Mouse (Mus musculus) midbrain, embryonic 11.5 days (tissue): ENCODE results near the gene Sbp. TPM values are rescaled to one million over a fixed set of nuclear protein-coding genes. Genes with fewer than 3 reads are reported as not detected.

ENCODE experiments used
- ATAC-seq: fragments of 200-750 bp; cut with Nextera tagmentation; 2 replicates; pipeline ENCODE4 v1.8.0; 2017; ENCODE audit warnings: moderate TSS enrichment, moderate library complexity; ENCODE audit not compliant: low FRiP score
- DNase-seq: peaks from one replicate; pipeline ENCODE4 v3.0.0; 2015; ENCODE audit warnings: low spot score; ENCODE audit errors: missing footprints
- H3K27ac ChIP-seq: fragments of 300-500 bp; sonication (generic); 2 replicates; pipeline ENCODE4 v1.5.1; 2014; ENCODE audit warnings: low read depth, low read length
- H3K27me3 ChIP-seq: fragments of 300-500 bp; sonication (generic); 2 replicates; pipeline ENCODE4 v1.6.1; 2014; ENCODE audit warnings: mild to moderate bottlenecking, low read length, moderate library complexity, mixed read lengths; ENCODE audit not compliant: control insufficient read depth, insufficient read depth
- H3K36me3 ChIP-seq: fragments of 300-500 bp; sonication (generic); 2 replicates; pipeline ENCODE4 v1.6.1; 2014; ENCODE audit warnings: mild to moderate bottlenecking, low read length, moderate library complexity, mixed read lengths; ENCODE audit not compliant: control insufficient read depth, insufficient read depth
- H3K4me1 ChIP-seq: fragments of 300-500 bp; sonication (generic); 2 replicates; pipeline ENCODE4 v1.6.1; 2014; ENCODE audit warnings: low read length; ENCODE audit not compliant: control insufficient read depth, insufficient read depth
- H3K4me2 ChIP-seq: fragments of 300-500 bp; sonication (generic); 2 replicates; pipeline ENCODE4 v1.6.1; 2014; ENCODE audit warnings: mild to moderate bottlenecking, moderate library complexity
- H3K4me3 ChIP-seq: fragments of 300-500 bp; sonication (generic); 2 replicates; pipeline ENCODE4 v1.5.1; 2014; ENCODE audit warnings: low read depth, low read length
- H3K9ac ChIP-seq: fragments of 300-500 bp; sonication (generic); 2 replicates; pipeline ENCODE4 v1.6.1; 2014; ENCODE audit warnings: low read length
- H3K9me3 ChIP-seq: fragments of 300-500 bp; sonication (generic); 2 replicates; pipeline ENCODE4 v1.6.1; 2016; ENCODE audit warnings: low read length; ENCODE audit not compliant: control insufficient read depth
- WGBS: fragments of 180-500 bp; shearing (Covaris S2); extraction: QIAGEN DNeasy Blood & Tissue Kit; methylation state at CpG from one replicate; pipeline ENCODE4 v1.1.7; 2014; 5-methylcytosine and 5-hydroxymethylcytosine counted together
- polyA plus RNA-seq: library from polyadenylated mRNA; unstranded; fragments of >200 nt; fragmentation: Nextera tagmentation; extraction: Ambion mirVana; gene quantifications from 2 replicates; pipeline ENCODE4 v1.2.1, GENCODE M21; 2014

The Sbp gene
- polyA plus RNA-seq, 1 experiment from 2014 or later = not detected

- H3K27ac ChIP-seq = no peak overlapping the region
- ATAC-seq = peak; percentile 95
Observed at GRCm38 (mm10) chr17:23960084-23960738, 18.7 kb downstream of the Sbp start.

GRCm38 (mm10) chr17:23961573-23962122, 20.2 kb downstream of the Sbp start:
- Histone ChIP-seq H3K27me3 (no peaks in the 10 kb centered on the region), H3K27ac (no peak overlapping the region), H3K4me1 (no peaks in the 10 kb centered on the region), H3K9me3 (no peaks in the 10 kb centered on the region), H3K4me2 (no peak overlapping the region), H3K4me3 (no peak overlapping the region), H3K36me3 (no peaks in the 10 kb centered on the region), H3K9ac (no peak overlapping the region)
- 60% methylated on average over 4 of the region's 4 CpGs for WGBS
- DNase-seq (no peak), ATAC-seq (no peak)

More at GRCm38 (mm10) chr17:23960084-23960738, 18.7 kb downstream of the Sbp start:
- H3K4me1 ChIP-seq = no peaks in the 10 kb centered on the region
- H3K4me2 ChIP-seq = no peak overlapping the region
- H3K9me3 ChIP-seq = no peaks in the 10 kb centered on the region
- DNase-seq = peak; percentile 98
- no peaks in the 10 kb centered on the region for H3K36me3 ChIP-seq
- H3K9ac ChIP-seq = no peak overlapping the region
- no peak overlapping the region for H3K4me3 ChIP-seq
- 36% methylated on average over 3 of the region's 3 CpGs for WGBS
- no peaks in the 10 kb centered on the region for H3K27me3 ChIP-seq

DNA sequence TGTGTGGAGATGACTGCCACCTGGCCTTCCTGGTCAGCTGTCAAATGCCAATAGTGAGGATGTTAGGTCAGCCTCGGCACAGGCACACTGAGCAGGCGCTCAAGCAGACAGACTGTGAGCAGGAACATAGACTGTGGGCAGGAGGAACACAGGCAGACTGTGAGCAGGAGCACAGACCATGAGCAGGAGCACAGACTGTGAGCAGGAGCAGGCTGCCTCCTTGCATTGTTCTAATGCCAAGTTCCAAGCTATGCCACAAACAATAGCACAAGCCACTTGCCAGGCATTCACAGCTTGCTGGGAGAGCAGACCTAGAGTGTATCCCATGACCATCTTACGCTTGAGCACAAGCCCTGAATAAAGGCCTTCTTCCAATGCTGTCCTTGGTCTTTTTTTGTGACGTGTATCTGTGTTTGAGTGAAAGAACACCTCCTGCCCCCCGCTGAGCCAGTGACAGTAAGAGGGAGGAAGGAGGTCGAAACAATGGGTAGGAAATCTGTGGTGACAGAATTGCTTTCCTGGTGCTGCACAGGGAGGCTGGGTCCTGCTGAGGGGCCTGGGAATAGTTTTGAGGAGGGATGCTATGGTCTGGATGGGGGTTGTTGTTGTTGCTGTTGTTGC, 24.4 kb downstream of the Sbp start:
- Histone ChIP-seq H3K27ac (no peak overlapping the region), H3K27me3 (no peaks in the 10 kb centered on the region), H3K9ac (no peak overlapping the region), H3K4me1 (no peaks in the 10 kb centered on the region), H3K9me3 (no peaks in the 10 kb centered on the region), H3K36me3 (no peaks in the 10 kb centered on the region), H3K4me2 (no peak overlapping the region), H3K4me3 (no peak overlapping the region)
- no peak for ATAC-seq
- DNase-seq = peak; percentile 35
- WGBS = 36% methylated on average over 6 of the region's 6 CpGs

DNA sequence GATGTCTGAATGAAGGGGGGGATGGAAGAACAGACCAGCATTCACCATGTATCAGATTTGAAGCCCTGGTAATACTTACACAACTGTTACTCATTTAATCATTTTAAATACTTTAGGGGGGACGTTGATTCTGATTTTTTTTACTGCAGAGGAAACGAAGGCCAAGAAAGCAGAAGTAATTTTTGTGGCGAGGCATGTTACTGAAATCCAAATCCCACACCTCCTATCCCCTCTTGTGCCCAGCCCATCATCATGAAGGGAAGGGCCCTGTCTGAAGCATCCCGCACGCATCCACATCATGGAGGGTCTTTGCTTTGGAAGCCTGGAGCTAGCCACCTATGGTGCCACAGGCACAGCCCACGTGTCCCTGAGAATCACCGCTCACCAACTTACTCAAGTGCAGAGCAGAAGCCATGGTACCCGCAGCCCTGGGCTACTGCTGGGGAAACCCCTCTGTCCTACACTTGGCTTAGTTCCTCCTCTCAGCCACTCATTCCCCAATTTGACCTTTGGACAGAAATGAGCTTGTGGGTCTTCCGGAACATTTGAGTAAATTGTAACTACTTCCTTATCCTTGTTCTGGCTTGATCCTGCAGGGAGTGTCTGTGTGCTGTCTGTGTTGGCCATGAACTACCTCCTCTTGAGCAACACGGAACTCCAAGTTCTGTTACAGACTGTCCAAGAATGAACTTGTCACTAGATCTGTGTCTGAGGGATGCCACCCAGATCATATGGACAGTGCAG, 25.4 kb downstream of the Sbp start:
- Histone ChIP-seq H3K4me3 (no peak overlapping the region), H3K9ac (no peak overlapping the region), H3K27me3 (no peaks in the 10 kb centered on the region), H3K36me3 (no peaks in the 10 kb centered on the region), H3K4me1 (no peaks in the 10 kb centered on the region), H3K27ac (no peak overlapping the region), H3K9me3 (no peaks in the 10 kb centered on the region), H3K4me2 (no peak overlapping the region)
- ATAC-seq = no peak
- WGBS = 90% methylated on average over 10 of the region's 10 CpGs
- peak; percentile 66 for DNase-seq

DNA sequence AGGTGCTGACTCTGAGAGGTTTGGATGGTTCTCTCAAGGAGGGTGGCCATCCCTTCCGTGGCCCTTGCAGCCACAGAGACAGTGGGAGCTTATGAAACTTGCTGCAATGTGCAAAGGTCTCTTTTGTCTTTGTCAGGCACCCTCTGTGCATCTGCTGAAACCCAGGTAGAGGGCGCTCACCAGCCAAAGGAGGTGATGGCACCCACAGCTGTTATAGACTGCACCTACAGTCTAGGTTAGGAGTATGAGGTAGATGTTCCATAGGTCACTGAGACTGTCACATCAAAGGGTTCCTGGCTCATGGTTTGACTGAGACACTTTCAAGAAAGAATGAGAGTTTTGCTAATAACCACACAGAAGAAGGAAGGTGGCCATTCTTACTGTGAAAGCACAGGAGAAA, 27.3 kb downstream of the Sbp start:
- Histone ChIP-seq H3K4me2 (no peak overlapping the region), H3K4me3 (no peak overlapping the region), H3K9ac (no peak overlapping the region), H3K27ac (no peak overlapping the region), H3K36me3 (no peaks in the 10 kb centered on the region), H3K4me1 (no peaks in the 10 kb centered on the region), H3K9me3 (no peaks in the 10 kb centered on the region), H3K27me3 (no peaks in the 10 kb centered on the region)
- ATAC-seq (no peak), DNase-seq (peak; percentile 53)
- WGBS = 49% methylated on average over 2 of the region's 2 CpGs

GRCm38 (mm10) chr17:23969231-23969630, 27.8 kb downstream of the Sbp start:
- Histone ChIP-seq H3K9me3 (no peaks in the 10 kb centered on the region), H3K4me2 (no peak overlapping the region), H3K4me1 (no peaks in the 10 kb centered on the region), H3K36me3 (no peaks in the 10 kb centered on the region), H3K27me3 (no peaks in the 10 kb centered on the region), H3K27ac (no peak overlapping the region), H3K4me3 (no peak overlapping the region), H3K9ac (no peak overlapping the region)
- no peak for ATAC-seq
- DNase-seq = peak; percentile 94
- 2% methylated on average over 1 of the region's 1 CpGs for WGBS

GRCm38 (mm10) chr17:23971315-23971714, 29.8 kb downstream of the Sbp start:
- DNase-seq = no peak
- no peak for ATAC-seq
- Histone ChIP-seq H3K4me2 (no peak overlapping the region), H3K27me3 (no peaks in the 10 kb centered on the region), H3K4me1 (no peaks in the 10 kb centered on the region), H3K9me3 (no peaks in the 10 kb centered on the region), H3K4me3 (no peak overlapping the region), H3K27ac (no peak overlapping the region), H3K36me3 (no peaks in the 10 kb centered on the region), H3K9ac (no peak overlapping the region)
- 81% methylated on average over 9 of the region's 9 CpGs for WGBS

DNA sequence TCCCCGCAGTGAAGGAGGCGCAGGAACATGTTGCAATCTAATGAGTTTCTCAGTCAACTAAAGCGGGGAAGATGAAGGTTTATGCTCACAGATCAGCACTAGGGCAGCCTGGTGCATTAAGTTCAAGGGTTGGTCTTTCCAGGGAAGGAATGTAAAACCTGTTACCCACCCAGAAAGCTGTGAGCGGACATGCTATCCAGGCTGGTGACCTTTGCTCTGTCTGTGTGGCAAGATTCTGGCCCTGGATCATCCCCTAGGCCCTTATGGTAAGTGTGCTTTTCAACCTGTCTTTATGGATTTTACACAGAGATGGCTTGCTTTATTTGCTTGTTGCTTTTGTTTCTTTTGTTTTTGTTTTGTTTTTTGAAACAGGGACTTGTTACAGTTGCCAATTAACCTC, 35.2 kb downstream of the Sbp start:
- ATAC-seq (no peak), DNase-seq (no peak)
- Histone ChIP-seq H3K9me3 (no peaks in the 10 kb centered on the region), H3K36me3 (no peaks in the 10 kb centered on the region), H3K4me1 (no peaks in the 10 kb centered on the region), H3K27me3 (no peaks in the 10 kb centered on the region), H3K4me2 (no peak overlapping the region), H3K9ac (no peak overlapping the region), H3K27ac (no peak overlapping the region), H3K4me3 (no peak overlapping the region)
- 79% methylated on average over 4 of the region's 4 CpGs for WGBS

GRCm38 (mm10) chr17:23979471-23979870, 38.0 kb downstream of the Sbp start:
- no peak overlapping the region for H3K4me2 ChIP-seq
- H3K9me3 ChIP-seq = no peaks in the 10 kb centered on the region
- no peak overlapping the region for H3K4me3 ChIP-seq
- no peaks in the 10 kb centered on the region for H3K36me3 ChIP-seq
- no peaks in the 10 kb centered on the region for H3K4me1 ChIP-seq
- DNase-seq = no peak
- H3K27me3 ChIP-seq = no peaks in the 10 kb centered on the region
- H3K9ac ChIP-seq = no peak overlapping the region
- no peak for ATAC-seq
- 80% methylated on average over 3 of the region's 3 CpGs for WGBS
- H3K27ac ChIP-seq = no peak overlapping the region
